Mouse (Mus musculus) c-Kit-positive CD71-negative TER-119-negative erythroid progenitor cells, embryonic 14.5 days (primary cell): ENCODE results near the gene Alox12b.
A peak's percentile ranks its signal among the peaks of the same experiment; 100 is the strongest.

Source experiments
- DNase-seq: peaks from one replicate; pipeline ENCODE4 v3.0.0-alpha.2; 2013; ENCODE audit warnings: low read depth

Alox12b gene

GRCm38 (mm10) chr11:69156800-69157199 lies at the start of gene Alox12b:
Alox12b (plus strand) TSS chr11:69156989.
- DNase-seq, result no peak

- DNase-seq, result no peak
Measured at GRCm38 (mm10) chr11:69107676-69108075, 49.1 kb upstream of the Alox12b start.

DNA sequence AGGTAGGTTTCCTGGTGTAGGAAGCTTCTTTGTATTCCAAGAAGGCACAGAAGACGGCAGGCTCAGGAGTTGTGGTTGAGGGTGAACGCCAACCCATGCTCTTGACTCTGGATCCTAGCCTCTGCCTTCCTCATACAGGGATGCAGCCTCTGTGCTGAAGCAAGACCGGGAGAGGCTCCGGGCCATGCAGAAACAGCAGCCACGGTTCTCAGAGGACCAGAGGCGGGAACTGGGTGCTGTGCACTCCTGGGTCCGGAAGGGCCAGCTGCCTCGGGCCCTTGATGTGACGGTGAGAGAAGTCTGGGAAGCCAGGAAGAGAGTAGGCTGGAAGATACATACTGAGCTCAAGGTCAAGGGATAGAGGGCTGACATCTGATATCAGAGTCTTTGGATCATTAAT lies 48.6 kb upstream of the Alox12b start:
- no peak for DNase-seq

- DNase-seq, result no peak
Measured at GRCm38 (mm10) chr11:69109032-69109900, 47.5 kb upstream of the Alox12b start.

DNA sequence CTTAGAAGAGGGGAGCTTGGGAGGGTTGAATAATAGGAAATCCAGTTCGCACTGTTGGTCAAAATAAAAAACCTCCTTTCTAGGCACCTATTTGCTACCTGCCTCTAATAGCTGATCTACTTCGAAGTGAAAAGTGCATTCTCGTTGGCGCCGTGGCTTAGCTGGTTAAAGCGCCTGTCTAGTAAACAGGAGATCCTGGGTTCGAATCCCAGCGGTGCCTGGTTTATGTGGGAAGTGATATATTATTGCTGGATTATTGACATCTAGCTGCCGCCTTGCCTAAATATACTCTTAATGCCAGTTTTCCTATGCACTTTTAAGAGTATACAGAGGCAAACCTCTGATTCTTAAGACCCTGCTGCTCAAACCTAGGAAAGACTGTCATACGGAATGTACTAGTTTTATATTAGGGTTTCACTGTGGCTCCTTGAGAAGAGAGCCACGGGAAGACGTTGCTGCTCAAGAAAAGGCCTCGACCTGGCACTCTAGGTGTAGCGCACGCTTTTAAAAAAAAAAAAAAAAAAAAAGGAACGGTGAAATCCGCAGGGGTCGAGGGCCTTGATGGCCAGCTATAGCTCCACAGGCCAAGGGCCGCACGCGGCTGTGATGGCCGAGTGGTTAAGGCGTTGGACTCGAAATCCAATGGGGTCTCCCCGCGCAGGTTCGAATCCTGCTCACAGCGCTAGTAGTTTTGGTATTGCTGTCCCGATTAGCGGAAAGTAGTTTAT lies 46.3 kb upstream of the Alox12b start:
- peak; percentile 85 for DNase-seq

DNA sequence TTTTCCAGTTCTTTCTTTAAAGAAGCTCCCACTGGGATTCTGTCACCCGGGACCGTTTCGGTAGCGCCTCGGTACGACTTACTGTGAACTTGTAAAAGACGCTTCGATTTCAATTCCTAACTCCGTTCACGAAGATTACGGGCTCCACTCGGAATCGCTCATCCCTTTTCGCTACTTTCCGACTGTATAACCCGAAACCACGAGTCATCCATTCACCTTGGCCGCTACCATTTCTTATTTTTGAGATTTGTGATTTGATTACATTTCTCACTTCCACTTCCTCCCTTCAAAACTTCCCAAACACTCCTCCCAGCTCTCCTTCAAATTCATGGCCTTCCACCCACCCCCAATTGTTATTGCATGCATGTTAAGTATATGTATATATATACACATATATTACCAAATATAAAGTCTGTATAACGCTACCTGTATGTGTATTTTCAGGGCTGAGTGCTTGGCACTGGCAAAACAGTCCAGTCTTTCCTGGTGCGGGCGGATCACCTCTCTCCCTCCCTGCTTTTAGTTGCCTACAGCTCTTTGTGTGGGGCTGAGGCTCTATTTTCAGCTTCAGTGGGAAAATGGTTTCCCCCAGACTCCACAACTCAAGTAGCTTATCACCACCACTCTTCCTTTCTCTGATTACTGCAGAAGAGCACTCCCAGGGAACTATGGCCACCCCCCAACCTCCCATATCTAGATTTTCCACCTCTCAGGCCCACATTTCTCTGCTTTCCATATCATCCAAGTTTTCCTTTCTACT lies 45.6 kb upstream of the Alox12b start:
- no peak for DNase-seq

- no peak for DNase-seq
Measured at GRCm38 (mm10) chr11:69111865-69112264, 44.9 kb upstream of the Alox12b start.

GRCm38 (mm10) chr11:69114018-69114417 lies 42.8 kb upstream of the Alox12b start:
- no peak for DNase-seq

- DNase-seq, result no peak
Measured at GRCm38 (mm10) chr11:69114621-69115020, 42.2 kb upstream of the Alox12b start.

DNA sequence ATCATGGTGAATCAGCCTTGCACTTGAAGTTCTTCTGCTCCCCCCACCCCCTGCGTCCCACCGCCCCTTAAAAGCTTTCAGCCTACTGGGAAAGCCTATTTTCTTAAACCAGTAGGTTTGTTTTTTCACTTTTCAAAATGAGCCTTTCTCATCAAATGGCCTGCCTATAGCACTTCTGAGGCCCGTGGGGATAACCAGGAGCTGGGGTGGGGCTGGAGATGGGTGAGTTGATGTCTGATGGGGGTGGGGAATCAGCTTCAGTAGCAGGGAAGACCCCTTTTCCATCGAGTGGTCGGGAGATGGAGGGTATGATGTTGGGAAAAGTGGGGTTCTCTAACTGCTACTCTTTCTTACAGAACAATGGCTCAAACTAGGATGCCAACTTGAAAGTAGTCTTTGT lies 39.9 kb upstream of the Alox12b start:
- no peak for DNase-seq

GRCm38 (mm10) chr11:69117737-69118695 lies 38.8 kb upstream of the Alox12b start:
- DNase-seq, result no peak

DNA sequence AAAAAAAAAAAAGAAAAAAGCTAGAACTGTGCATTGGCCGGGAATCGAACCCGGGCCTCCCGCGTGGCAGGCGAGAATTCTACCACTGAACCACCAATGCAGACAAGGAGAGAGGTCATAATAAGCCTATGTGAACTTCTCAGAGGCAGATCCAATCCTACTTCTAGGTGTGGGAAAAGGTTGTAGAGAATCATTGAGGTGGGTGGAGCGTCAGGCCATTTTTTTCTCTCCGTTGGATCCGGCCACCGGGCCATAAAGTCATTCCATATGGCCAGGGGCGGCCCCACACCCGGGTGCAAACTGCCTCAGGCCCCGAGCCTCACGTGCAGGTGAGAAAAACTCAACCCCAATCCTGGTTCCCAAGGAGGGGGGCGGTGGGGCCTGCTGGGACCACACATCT lies 38.0 kb upstream of the Alox12b start:
- peak; percentile 76 for DNase-seq

DNA sequence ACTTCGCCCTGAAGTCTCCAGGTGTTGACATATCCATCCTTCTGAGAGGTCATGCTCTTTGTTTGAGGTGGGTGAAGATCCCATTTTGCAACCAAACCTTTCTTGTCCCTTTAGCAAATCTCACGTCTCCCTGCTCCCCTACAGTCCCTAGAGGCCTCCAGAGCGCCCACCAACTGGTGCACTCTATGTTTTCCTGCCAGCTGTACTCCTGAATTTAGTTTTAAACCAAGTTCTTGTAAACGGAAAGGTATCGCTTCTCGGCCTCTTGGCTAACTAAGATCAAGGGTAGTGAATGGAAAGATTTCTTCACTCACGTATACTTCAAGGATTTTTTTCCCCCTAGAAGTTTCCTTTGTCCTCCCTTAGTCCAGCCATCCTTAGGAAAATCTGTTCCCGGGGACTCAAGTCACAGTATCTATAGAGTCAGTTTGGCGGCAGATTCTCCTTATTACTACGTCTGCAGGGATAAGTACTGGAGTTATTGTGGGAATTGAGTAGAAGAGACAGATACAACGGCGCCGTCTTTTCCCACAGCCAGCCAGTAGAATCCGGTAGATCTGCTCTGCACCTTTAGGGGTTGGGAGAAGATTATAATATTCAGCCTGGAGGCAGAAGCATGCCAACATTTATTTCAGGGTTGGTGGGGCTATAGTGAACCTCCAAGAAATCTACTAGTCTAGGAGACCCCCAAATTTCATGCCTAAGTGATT lies 37.2 kb upstream of the Alox12b start:
- no peak for DNase-seq

GRCm38 (mm10) chr11:69120221-69121000 lies 36.4 kb upstream of the Alox12b start, which contains the start of gene Hes7:
Hes7 (plus strand) TSS chr11:69120404.
- no peak for DNase-seq

DNA sequence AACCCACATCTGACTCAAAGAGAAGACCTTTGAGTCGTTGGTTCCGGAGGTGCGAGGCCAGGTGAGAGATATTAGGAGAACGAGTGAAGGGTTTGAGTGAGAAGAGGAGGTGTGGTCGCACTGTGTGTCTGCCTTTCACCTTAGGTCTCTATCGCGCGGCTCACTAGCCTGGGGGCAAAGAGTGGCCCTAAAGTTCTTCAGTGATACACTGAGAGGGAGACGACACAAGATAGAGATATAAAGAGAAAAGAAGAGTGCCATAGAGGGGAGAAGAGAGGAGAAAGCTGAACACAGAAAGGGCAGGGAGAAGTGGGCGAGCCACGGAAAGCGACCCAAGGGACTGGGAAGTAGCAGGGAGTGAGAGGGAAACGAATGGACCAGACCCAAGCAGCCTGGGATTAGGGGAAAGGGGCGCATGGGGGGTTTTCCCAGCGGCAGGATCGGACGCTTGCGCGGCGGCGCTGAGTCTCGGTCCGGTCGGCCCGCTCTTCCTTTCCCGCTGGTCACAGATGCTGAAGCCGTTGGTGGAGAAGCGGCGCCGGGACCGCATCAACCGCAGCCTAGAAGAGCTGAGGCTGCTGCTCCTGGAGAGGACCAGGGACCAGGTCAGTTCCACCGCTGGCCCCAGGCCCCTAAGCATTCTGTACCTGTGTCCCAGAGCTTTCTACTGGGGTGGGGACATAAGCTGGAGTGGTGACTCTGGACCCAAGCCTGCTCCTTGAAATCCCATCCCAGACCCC lies 35.6 kb upstream of the Alox12b start:
- no peak for DNase-seq

GRCm38 (mm10) chr11:69121741-69122335 lies 35.0 kb upstream of the Alox12b start:
- DNase-seq, result no peak

DNA sequence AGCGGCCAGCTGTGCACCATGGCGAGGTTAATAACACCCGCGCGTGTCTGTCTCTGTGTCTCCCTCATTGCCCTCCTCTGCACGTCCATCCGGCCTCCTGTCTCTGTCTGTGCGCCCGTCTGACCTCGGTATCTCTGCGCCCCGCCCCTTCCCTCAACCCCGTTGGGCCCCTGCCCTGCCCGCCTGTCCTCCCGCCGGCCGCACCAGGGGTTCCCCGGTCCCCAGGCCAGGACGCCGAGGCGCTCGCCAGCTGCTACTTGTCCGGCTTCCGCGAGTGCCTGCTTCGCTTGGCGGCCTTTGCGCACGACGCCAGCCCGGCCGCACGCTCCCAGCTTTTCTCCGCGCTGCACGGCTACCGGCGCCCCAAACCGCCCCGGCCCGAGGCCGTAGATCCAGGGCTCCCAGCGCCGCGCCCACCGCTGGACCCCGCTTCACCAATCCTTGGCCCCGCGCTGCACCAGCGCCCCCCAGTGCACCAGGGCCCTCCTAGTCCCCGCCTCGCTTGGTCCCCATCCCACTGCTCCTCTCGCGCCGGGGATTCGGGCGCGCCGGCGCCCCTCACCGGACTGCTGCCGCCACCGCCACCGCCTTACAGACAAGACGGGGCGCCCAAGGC lies 34.3 kb upstream of the Alox12b start, which contains the start of gene 9130213A22Rik:
Gene 9130213A22Rik, minus strand, starts transcription at position 254 of the 616 bp plus-strand sequence.
- DNase-seq, result peak; percentile 79

GRCm38 (mm10) chr11:69123056-69123692 lies 33.6 kb upstream of the Alox12b start:
- peak; percentile 90 for DNase-seq
